Mouse (Mus musculus) adrenal gland, adult (tissue): ENCODE measurements around the gene Myh7b.

Source experiments
- DNase-seq, 2 experiments: peaks; one replicate each; pipeline ENCODE4 v3.0.0; 2022 to 2023; ENCODE audit warnings: low spot score in 1 of 2; ENCODE audit not compliant: inconsistent age in 2 of 2

Gene Myh7b

GRCm38 (mm10) chr2:155681874-155682273, 70.9 kb downstream of the Myh7b start:
- peak in 1 of 2 experiments; percentile 56 for DNase-seq

- DNase-seq = no peak
Measured at GRCm38 (mm10) chr2:155683137-155683536, 72.1 kb downstream of the Myh7b start.

- DNase-seq = no peak
Measured at GRCm38 (mm10) chr2:155683821-155684220, 72.8 kb downstream of the Myh7b start.
